Mouse (Mus musculus): Measurements from ENCODE around the gene Slc50a1. TPM values are rescaled to one million over a fixed set of nuclear protein-coding genes. Genes with fewer than 3 reads are reported as not detected.

Gene Slc50a1
- 10 to 100 TPM; 46.7 to 53.1 TPM for total RNA-seq (2021)
- long read RNA-seq, experiment 1, transcript Slc50a1-201 (6 exons, 1,022 nt): major isoform, 40 of 54 reads
- long read RNA-seq, experiment 1, partial matches to known transcripts: 4 of 54 reads
- long read RNA-seq, experiment 1, other reads (novel, unspliced or antisense): 4 of 54 reads
- long read RNA-seq, experiment 2, transcript Slc50a1-201 (6 exons, 1,022 nt): major isoform, 35 of 53 reads
- long read RNA-seq, experiment 2, transcript Slc50a1-207 (4 exons, 1,332 nt): minor isoform, 6 of 53 reads
- long read RNA-seq, experiment 2, partial matches to known transcripts: 2 of 53 reads
- long read RNA-seq, experiment 2, other reads (novel, unspliced or antisense): 7 of 53 reads

DNA sequence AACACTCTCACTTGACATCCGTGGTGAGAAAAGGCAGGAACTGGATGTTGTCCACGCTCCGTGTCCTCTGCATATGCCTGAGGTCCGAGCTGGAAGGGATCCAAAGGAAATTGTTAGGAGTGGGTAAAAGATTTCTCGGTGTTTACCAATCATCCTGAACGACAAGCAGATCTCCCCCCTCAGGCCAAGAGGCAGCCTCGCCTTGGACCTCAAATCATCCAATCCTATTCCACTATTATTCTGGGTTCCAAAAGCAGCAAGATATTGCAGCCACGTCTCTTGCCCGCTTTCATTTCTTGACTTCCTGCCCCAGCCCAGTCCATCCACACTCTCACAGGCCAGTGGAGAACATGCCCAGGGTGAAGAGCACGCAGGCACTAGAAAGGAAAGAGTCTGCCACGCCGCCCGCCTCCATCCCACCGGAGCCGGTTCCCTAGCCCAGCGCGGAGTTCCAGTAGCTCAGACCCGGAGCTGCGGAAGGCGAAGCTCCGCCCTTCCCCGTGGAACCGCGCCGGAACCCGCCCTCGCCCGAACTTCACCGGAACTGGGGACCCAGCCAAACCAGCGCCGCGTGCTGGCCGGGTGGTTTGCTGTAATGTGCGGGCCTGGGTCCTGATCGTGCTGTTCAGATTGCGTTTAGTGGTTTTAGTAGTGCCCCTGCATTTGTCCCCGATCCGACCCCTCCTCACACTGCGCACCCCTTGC is at the start of gene Slc50a1:
TSS of gene Slc50a1 (minus strand) at position 520 of the 705 bp plus-strand sequence.
- DNase-seq: peak; percentile 94

DNA sequence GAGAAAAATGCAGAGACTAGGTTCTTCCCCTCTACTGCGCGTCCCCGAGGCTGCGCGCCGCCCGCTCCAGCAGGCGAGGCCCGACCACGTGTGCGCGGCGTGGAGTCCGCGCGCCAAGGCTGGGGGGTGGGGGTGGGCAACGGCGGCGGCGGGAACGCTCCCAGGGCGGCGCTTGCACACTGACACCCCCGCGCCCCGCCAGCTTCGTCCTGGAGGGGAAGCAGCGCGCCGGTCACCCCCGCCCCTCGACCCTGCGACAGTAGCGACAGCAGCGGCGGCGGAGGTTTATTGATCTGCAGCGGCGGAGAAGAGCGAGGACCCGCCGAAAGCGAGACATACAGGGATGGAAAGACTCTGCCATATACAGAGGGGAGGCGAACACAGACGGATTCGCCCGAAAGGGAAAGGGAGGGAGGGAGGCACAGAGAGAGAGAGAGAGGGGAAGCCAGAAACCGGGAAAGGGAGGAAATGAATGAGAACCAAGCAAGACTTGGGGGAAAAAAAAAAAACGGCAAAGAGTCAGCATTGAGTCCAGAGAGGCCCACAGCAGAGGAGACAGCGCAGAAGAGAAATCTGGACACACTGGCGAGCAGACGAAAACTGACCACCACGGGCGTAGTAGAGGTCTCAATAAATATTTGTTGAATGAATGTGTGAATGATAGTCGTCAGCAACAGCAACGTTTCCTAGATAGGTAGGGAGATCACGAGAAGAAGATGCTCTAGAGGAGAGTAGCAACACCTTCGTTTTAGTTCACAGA is 49.4 kb upstream of the Slc50a1 start:
- DNase-seq: no peak

DNA sequence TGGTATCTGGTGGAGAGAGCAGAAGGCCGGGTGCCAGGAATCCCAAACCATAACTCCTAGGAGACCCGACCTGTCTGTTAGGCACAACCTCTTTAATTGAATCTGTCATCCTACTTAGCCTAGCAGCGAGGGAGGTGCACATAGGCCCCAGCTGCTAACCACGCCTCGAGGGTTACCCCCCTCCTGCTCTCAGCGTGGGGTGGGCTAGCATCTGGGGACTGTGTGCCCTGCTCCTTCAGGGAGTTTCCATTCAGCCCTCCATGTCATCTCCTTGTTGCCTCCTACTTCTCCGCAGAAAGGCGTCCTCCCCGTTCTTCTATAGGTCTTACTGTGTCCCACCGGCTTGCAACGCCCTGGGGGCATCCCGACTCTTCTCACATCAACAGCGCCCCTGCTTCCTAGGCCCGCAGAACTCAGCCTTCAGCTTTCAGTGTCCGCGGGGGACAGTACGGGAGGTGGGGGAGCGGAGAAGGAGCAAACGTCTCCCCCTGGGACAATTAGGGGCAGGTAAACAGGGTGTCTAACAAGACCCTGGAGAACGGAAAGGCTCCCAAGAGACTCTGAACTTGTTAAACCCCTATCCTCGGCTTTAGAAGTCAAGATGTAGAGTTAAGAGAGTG is 48.7 kb upstream of the Slc50a1 start:
- no peak for DNase-seq

DNA sequence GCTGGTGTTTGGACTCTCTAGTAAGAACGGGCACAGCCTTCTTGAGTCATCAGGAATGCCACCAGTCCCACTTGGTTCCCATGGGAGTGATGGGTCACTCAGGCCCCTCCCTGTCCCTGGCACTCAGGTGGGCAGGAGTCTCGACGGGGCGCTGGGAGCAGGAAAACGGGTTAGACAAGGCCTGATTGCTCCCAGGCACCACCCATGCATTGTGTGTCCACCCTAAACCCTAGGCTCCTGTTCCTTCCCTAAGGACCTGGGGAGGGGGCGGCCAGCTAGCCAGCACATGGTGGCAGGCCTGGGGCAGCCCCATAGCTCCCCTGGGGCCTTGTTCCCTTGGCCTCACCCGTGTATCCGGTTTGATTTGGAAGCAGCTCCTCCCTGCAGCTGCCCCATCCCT is 47.9 kb upstream of the Slc50a1 start:
- DNase-seq: no peak

DNA sequence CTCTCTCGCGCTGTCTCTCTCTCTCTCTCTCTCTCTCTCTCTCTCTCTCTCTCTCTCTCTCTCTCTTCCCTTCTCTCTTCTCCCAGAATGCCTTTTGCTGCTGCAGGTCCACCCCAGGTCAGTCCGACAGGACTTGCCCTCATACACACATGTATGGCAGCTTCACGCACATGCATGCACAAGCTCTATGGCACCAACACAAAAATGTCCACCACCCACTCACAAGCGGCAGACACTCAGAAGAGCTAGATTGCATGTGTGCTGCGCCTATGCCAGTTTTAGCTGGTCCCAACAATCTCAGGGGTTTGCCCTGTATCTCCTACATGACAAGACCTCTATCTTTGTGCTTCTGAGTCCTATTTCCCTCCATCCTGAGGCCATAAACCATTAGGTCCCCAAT is 46.9 kb upstream of the Slc50a1 start:
- DNase-seq: no peak

DNA sequence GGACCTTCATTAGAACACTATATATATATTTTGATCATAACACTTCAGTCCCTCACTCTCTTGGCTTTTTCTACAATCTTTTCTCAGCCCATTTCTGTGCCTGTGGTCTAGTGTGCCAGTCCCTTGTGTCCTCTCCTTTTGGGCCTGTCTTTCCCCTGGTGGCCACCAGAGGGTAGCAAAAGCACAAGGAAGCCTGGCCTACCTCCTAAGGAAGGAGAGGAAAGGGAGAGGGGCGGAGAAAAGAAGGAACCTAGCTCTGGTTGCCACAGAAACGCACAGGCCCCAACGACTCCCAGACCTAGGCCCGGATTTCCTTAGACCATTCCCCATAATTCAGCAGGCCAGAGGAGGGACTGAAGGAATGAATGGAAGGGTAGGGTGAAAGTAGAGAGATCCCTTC is 46.5 kb upstream of the Slc50a1 start:
- DNase-seq: peak; percentile 90

DNA sequence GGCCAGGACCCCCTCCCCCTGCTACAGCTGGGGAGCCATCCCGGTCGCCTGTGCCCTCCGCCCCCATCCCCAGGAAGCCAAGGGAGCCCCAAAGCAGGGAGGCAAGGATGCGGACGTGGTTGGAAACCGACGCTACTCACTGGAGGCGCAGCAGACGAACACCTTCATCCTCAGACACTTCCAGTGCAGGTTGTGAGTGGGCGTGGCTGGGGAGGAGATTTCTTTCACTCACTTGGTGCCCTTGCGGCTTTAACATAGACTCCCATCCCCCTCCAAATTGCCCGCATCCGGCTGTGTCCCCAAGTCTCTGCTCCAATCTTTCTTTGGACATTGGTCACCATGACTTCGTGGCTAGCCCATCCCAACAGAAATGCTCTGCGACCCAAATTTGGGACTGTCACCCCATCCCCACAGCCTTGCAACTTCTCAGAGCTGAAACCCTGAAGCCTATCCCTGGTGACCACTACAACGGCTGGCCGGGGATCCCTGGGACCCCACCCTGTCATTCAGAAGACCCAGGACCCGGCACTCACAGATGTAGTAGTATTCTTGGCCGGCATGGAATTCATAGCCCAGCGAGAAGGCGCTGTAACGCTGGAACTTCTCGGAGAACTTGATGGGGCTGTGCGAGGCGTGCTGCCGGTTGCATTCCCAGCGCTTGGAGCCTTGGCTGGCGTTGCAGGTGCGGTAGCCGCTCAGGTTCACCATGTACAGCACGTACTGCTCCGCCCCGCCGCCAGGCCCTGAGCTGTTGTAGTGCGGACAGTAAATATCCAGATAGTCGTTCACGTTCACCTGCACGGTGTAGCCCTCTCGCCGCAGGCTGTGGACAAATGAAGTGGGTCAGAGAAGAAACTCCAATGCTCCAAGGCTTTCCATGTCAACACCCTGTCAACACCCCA is 45.8 kb upstream of the Slc50a1 start:
- no peak for DNase-seq

DNA sequence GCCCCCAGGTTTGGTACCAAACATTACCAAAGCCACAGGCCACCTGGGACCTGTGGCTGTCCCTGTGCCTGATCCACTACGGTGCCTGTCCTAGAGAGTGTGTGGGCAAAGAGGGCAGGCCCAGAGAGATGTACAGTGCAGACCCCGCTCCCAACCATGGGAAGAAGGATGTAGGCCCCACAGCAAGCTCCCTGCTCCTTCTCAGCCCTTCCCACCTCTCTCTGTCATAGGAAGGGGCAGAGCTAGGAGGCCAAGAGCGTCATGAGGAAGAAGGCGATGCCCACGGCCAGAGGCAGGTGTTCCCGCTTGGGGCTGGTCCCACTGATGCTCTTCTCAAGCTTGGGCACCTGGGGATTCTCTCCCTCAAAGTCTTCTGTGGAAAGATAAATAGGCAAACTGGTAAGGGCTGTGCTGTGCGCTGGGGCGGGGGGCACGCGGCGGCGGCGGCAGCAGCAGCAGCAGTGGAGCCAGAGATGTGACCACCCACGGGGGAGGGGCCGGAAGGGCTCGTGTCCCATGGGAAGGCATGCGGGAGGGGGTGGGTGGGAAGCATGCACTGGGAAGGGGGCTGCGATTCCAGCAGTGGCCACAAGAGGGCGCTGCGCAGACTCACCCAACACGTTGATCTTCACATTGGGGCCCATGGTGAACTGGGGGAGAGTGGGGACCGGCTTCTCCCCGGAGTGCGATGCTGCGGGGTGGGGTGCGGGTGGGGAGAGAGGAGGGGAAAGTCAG is 45.0 kb upstream of the Slc50a1 start:
- peak; percentile 88 for DNase-seq

DNA sequence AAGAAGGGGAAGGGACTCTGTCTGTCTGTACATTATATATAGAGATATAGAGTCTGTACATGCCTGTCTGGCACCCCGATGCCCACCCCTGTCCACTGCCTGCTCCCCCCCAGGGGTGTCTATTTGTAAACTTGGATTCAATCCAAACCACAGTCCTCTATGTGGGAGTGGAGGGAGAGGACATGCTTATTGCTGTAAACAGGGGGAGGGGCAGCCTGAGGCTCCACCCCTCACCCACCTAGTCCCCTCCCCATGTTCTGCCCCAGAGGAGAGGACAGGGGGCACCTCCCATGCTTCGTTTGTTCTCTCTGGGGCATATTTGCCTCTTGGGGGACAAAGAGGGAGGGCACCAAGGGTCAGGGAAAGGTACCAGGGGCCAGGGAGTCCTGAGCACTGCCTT is 44.4 kb upstream of the Slc50a1 start:
- no peak for DNase-seq

DNA sequence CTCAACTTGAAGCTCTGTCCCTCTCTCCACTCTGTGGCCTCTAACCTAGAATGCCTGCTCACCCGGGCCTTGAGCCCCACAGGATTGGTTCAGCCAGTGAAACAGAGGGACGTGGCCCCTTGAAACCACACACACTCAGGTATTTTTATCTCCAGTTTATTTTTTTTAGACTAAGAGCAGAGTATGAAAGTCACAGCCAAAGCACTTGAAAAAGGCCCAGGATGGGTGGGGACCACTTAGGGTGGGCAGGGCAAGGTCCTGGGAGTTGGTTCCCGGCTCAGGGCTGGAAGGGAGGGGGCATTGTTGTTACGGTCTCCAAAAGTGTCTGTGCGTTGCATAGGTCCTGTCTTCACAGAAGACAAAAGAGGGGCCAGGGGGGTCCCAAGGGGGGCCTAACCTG is 44.0 kb upstream of the Slc50a1 start:
- no peak for DNase-seq

DNA sequence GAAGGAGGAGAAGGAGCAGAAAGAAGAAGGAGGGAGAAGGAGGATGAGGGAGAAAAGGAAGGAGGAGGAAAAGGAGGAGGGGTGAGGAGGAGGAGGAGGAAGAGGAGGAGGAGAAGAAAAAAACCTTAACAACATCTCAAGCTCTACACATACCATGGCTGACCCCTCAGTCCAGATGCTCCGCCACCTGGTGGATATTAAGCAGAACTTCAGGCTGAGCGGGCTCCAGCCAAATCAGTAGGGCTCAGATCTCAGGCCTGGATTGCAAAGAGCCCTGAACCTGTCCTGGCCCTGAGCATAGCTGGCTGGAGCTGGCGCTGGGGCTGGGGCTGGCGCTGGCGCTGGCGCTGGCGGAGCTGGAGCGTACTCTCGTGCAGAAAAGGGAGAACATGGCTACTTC is 37.7 kb upstream of the Slc50a1 start:
- peak; percentile 83 for DNase-seq

DNA sequence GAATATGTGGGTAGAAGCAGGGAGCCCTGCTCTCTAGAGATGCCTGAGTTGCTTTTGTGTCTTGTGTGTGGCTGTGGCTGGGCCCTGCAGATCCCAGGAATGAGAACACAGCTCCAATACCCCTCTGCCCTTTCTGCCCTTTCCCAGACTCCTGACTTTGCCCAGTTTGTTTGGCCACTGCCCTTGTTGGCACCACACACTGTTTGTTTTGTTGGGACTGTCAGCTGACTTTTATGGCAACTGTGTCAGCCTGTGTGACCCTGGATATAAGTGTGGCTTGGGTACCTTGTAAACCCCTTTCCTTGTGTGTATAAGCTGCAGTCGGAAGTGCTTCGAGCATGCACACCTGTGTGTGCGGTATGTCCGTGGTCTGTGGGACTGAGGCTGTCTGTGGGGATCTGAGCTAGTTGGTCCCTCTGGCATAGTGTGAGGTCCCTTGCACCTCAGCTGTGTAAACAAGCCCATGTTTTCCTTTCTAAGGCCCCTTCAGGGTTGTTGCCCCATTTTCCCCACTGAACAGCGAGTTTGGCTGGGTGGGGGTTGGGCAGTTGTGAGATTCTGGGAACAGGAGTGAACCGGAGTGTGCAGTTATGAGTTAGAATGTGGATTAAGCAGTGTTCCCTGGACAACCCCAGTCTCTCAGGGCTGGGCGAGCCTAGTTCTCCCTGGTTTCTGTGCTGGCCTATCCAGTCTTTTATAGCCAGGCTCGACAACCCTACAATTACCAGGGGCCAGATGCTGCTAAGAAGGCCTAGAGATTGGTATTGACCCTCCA is 35.4 kb upstream of the Slc50a1 start:
- DNase-seq: peak; percentile 42

DNA sequence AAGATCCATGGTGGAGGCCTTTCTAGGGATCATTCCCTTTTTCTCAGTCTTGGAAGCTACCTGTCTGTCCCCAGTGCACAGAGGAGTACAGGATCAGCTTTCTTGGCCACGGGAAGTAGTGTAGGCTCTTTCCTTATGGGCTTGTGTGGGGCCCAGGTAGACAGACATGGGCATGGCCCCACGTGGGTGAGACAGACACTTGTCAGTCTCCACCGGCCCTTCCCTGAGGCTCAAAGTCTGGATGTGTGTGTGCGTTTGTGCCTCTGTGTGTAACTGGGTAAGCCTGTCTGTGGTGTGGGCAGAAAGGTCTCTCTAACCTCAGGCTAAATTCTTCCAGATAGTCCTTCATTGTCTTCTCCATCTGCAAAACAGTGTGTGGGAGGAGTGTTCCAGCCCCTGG is 34.7 kb upstream of the Slc50a1 start:
- DNase-seq: no peak

DNA sequence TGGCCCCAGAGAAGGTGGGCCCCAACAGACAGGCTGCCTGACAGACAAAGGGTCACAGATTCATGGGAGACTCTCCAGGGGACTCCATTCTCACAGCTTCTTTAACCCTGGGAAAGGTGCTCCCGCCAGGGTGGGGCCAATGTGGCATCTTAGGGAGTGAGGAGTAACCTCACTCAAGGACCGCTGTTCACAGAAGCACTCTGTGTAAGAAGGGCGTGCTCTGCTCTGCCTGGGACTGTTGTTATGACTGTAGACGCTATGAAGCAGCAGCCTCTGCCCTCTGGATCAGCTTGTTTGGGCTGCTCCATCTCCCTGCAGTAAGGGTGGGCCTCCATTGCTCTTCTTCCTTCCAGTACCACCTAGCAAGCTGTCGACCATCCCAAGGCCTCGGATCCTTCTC is 34.1 kb upstream of the Slc50a1 start:
- no peak for DNase-seq

DNA sequence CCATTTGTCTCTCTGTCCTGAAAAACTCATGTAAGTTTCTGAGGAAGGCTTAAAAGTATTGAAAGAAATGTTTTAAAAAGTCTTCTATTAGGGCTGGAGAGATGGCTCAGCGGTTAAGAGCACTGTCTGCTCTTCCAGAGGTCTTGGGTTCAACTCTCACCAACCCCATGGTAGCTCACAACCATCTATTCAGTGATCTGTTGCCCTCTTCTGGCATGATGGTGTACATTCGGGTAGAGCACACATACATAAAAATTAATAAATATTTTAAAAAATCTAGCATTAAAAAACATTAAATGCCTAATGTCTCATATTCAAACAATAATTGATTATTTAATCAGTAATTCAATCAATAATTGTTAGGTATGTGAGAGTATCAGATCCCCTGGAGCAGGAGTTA is 30.1 kb upstream of the Slc50a1 start:
- no peak for DNase-seq

DNA sequence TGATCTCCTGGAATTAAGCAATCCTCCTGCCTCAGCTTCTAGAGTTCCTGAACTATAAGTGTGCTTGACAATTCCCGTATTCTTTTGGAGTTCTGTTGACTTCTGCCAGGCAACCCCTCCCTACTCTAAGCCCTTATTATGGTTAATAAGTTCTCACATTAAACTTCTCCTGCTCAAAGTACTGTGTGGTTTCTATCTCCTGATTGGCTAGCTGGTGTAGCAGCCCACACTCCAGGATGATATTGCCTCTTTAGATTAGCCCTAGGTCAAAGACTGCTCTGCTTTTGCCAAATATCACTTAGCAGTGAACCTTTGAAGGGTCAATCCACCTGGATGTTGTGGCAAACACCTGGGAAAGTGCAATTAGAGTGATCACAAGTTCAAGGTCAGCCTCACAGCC is 29.7 kb upstream of the Slc50a1 start:
- no peak for DNase-seq

DNA sequence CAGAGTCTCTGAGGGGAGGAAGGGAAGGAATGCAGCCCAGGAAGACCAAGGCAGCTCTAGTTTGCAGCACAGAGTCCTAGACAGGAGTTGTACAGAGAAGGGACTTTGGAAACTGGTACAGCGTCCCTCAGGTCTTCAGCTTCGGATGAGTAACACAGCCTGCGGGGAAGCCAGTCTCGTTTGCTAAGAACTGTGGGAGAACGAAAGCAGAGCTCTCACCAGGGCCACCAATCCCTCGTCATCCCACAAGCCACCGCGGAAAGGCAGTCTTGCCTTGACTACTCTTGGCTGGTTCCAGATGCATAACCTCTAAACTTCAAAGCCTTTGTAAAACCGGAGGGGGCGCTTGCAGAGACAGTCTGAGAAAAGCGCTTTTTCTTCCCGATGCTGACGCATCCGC is 29.1 kb upstream of the Slc50a1 start:
- DNase-seq: peak; percentile 60

DNA sequence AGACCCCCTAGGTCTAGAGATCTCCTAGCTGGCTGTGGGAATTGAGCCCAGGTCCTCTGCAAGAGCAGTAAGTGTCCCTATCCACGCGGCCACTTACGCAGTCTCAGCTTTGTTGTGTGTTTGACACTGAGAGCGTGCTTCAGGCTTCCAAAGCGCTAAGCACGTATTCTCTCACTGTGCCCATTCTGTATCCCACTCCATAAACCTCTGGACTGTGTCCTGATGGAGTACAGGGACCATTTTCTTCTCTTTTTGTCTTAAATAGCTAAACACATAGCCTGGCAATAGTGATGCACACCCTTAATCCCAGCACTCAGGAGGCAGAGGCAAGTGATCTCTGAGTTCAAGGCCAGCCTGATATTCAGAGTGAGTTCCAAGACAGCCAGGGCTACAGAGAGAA is 28.5 kb upstream of the Slc50a1 start:
- DNase-seq: no peak

DNA sequence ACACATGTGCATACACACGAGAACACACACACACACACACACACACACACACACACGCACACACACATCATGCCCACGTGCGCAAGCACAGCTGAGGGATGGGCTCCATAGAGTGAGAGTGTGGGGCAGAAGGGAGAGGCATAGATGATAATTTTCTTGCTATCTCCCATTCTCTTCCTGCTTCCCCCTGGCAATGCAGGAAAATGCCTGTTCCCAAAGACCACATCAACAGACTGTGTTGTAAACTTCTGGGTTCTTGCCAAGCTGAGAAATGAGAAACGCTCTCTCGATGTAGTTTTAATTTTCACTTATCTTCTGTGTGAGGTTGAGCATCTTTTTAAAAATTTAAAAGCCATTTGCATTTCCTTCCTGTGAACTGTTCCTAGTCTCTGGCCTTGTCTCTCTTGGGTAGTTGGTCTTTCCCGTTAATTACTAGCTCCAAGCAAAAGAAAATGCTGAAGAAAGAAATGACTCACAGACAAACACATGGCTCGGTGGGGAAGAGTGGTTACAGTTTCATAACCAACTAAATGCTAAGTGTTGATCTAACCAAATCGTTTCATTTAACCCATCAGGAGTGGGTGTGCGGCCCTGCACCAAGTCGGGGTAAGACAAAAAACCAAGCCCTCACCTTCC is 26.5 kb upstream of the Slc50a1 start:
- DNase-seq: no peak
